Mouse (Mus musculus): ENCODE data around the gene Dcaf8. TPM values are rescaled to one million over a fixed set of nuclear protein-coding genes. Genes with fewer than 3 reads are reported as not detected.

Dcaf8 gene
- polyA plus RNA-seq, 1 experiment from 2014 or later = 76.1 TPM

GRCm38 (mm10) chr1:172140160-172140559, 7.7 kb upstream of the Dcaf8 start:
- Histone ChIP-seq H3K4me2 (ENCODE audit: low read length) (no peak overlapping the region), H3K9ac (ENCODE audit: low read length) (no peak overlapping the region), H3K36me3 (ENCODE audit: control insufficient read depth, insufficient read depth, low read length) (peaks cover 6% of the 10 kb centered on the region; the same call in 1 of the 2 replicates), H3K27me3 (replicated peaks; ENCODE audit: control insufficient read depth, insufficient read depth, low read length) (no peaks in the 10 kb centered on the region), H3K4me3 (ENCODE audit: low read depth, low read length) (no peak overlapping the region), H3K9me3 (replicated peaks; ENCODE audit: control insufficient read depth, low read length) (no peaks in the 10 kb centered on the region), H3K27ac (ENCODE audit: low read depth, low read length) (no peak overlapping the region), H3K4me1 (ENCODE audit: control insufficient read depth, insufficient read depth, low read length) (no peaks in the 10 kb centered on the region)
- no peak for ATAC-seq
- DNase-seq (ENCODE audit: low spot score) = no peak
- 72% methylated on average over 2 of the region's 2 CpGs for WGBS

- H3K27me3 ChIP-seq (replicated peaks; ENCODE audit: control insufficient read depth, insufficient read depth, low read length) = no peaks in the 10 kb centered on the region
- WGBS = 88% methylated on average over 1 of the region's 1 CpGs
- H3K4me3 ChIP-seq (ENCODE audit: low read depth, low read length) = no peak overlapping the region
- no peak for DNase-seq (ENCODE audit: low spot score)
- no peak overlapping the region for H3K4me2 ChIP-seq (ENCODE audit: low read length)
- no peak overlapping the region for H3K27ac ChIP-seq (ENCODE audit: low read depth, low read length)
- no peak overlapping the region for H3K9ac ChIP-seq (ENCODE audit: low read length)
- ATAC-seq = no peak
- no peaks in the 10 kb centered on the region for H3K4me1 ChIP-seq (ENCODE audit: control insufficient read depth, insufficient read depth, low read length)
- H3K9me3 ChIP-seq (replicated peaks; ENCODE audit: control insufficient read depth, low read length) = no peaks in the 10 kb centered on the region
- peaks cover under 1% of the 10 kb centered on the region; the same call in 1 of the 2 replicates for H3K36me3 ChIP-seq (ENCODE audit: control insufficient read depth, insufficient read depth, low read length)
Measured at GRCm38 (mm10) chr1:172140825-172141224, 7.1 kb upstream of the Dcaf8 start.

- H3K36me3 ChIP-seq (ENCODE audit: control insufficient read depth, insufficient read depth, low read length) = no peaks in the 10 kb centered on the region
- no peak overlapping the region for H3K27ac ChIP-seq (ENCODE audit: low read depth, low read length)
- DNase-seq (ENCODE audit: low spot score) (no peak), ATAC-seq (no peak)
- H3K4me2 ChIP-seq (ENCODE audit: low read length) = no peak overlapping the region
- WGBS = 83% methylated on average over 3 of the region's 3 CpGs
- H3K4me1 ChIP-seq (ENCODE audit: control insufficient read depth, insufficient read depth, low read length) = no peaks in the 10 kb centered on the region
- no peak overlapping the region for H3K4me3 ChIP-seq (ENCODE audit: low read depth, low read length)
- H3K27me3 ChIP-seq (replicated peaks; ENCODE audit: control insufficient read depth, insufficient read depth, low read length) = no peaks in the 10 kb centered on the region
- H3K9me3 ChIP-seq (replicated peaks; ENCODE audit: control insufficient read depth, low read length) = no peaks in the 10 kb centered on the region
- H3K9ac ChIP-seq (ENCODE audit: low read length) = no peak overlapping the region
Measured at GRCm38 (mm10) chr1:172141529-172141928, 6.4 kb upstream of the Dcaf8 start.

GRCm38 (mm10) chr1:172143570-172143969, 4.3 kb upstream of the Dcaf8 start:
- Histone ChIP-seq H3K9me3 (replicated peaks; ENCODE audit: control insufficient read depth, low read length) (no peaks in the 10 kb centered on the region), H3K4me1 (ENCODE audit: control insufficient read depth, insufficient read depth, low read length) (peaks cover 4% of the 10 kb centered on the region), H3K4me2 (ENCODE audit: low read length) (no peak overlapping the region), H3K9ac (ENCODE audit: low read length) (no peak overlapping the region), H3K27ac (ENCODE audit: low read depth, low read length) (no peak overlapping the region), H3K27me3 (replicated peaks; ENCODE audit: control insufficient read depth, insufficient read depth, low read length) (no peaks in the 10 kb centered on the region), H3K4me3 (ENCODE audit: low read depth, low read length) (no peak overlapping the region), H3K36me3 (ENCODE audit: control insufficient read depth, insufficient read depth, low read length) (no peaks in the 10 kb centered on the region)
- WGBS = 35% methylated on average over 1 of the region's 1 CpGs
- 0 out of 2 replicates have a peak, but pooled peaks have one; percentile 29 for ATAC-seq
- DNase-seq (ENCODE audit: low spot score) = peak; percentile 78

GRCm38 (mm10) chr1:172148279-172148954, 533 bp downstream of the Dcaf8 start:
- Histone ChIP-seq H3K27me3 (replicated peaks; ENCODE audit: control insufficient read depth, insufficient read depth, low read length) (no peaks in the 10 kb centered on the region), H3K4me3 (ENCODE audit: low read depth, low read length) (peak overlapping the region; percentile 96), H3K9me3 (replicated peaks; ENCODE audit: control insufficient read depth, low read length) (no peaks in the 10 kb centered on the region), H3K4me1 (ENCODE audit: control insufficient read depth, insufficient read depth, low read length) (peaks cover 14% of the 10 kb centered on the region), H3K27ac (ENCODE audit: low read depth, low read length) (peak overlapping the region; percentile 93), H3K9ac (ENCODE audit: low read length) (peak overlapping the region; percentile 99), H3K4me2 (ENCODE audit: low read length) (peak overlapping the region; percentile 82), H3K36me3 (ENCODE audit: control insufficient read depth, insufficient read depth, low read length) (peaks cover 29% of the 10 kb centered on the region)
- DNase-seq (ENCODE audit: low spot score) (peak; percentile 46), ATAC-seq (peak; percentile 56)
- under 1% methylated on average over 40 of the region's 40 CpGs for whole genome bisulfite sequencing

- ATAC-seq (no peak), DNase-seq (ENCODE audit: low spot score) (peak; percentile 8)
- H3K4me1 ChIP-seq (ENCODE audit: control insufficient read depth, insufficient read depth, low read length) = peaks cover 14% of the 10 kb centered on the region
- H3K4me3 ChIP-seq (ENCODE audit: low read depth, low read length) = peak overlapping the region; percentile 96
- no peaks in the 10 kb centered on the region for H3K9me3 ChIP-seq (replicated peaks; ENCODE audit: control insufficient read depth, low read length)
- H3K9ac ChIP-seq (ENCODE audit: low read length) = peak overlapping the region; percentile 99
- H3K36me3 ChIP-seq (ENCODE audit: control insufficient read depth, insufficient read depth, low read length) = peaks cover 37% of the 10 kb centered on the region
- 6% methylated on average over 19 of the region's 19 CpGs for WGBS
- H3K27ac ChIP-seq (ENCODE audit: low read depth, low read length) = peak overlapping the region; percentile 93; the same call in 1 of the 2 replicates
- no peaks in the 10 kb centered on the region for H3K27me3 ChIP-seq (replicated peaks; ENCODE audit: control insufficient read depth, insufficient read depth, low read length)
- peak overlapping the region; percentile 82 for H3K4me2 ChIP-seq (ENCODE audit: low read length)
Measured at GRCm38 (mm10) chr1:172148955-172149815, 1.3 kb downstream of the Dcaf8 start.

- peaks cover 4% of the 10 kb centered on the region for H3K4me1 ChIP-seq (ENCODE audit: control insufficient read depth, insufficient read depth, low read length)
- H3K4me2 ChIP-seq (ENCODE audit: low read length) = no peak overlapping the region
- no peaks in the 10 kb centered on the region for H3K9me3 ChIP-seq (replicated peaks; ENCODE audit: control insufficient read depth, low read length)
- ATAC-seq (no peak), DNase-seq (ENCODE audit: low spot score) (no peak)
- no peak overlapping the region for H3K9ac ChIP-seq (ENCODE audit: low read length)
- no peak overlapping the region for H3K4me3 ChIP-seq (ENCODE audit: low read depth, low read length)
- 99% methylated on average over 3 of the region's 3 CpGs for WGBS
- H3K27me3 ChIP-seq (replicated peaks; ENCODE audit: control insufficient read depth, insufficient read depth, low read length) = no peaks in the 10 kb centered on the region
- H3K36me3 ChIP-seq (ENCODE audit: control insufficient read depth, insufficient read depth, low read length) = peaks cover 58% of the 10 kb centered on the region
- no peak overlapping the region for H3K27ac ChIP-seq (ENCODE audit: low read depth, low read length)
Measured at GRCm38 (mm10) chr1:172154536-172154935, 6.7 kb downstream of the Dcaf8 start.

- H3K27ac ChIP-seq (ENCODE audit: low read depth, low read length) = no peak overlapping the region
- no peak overlapping the region for H3K9ac ChIP-seq (ENCODE audit: low read length)
- ATAC-seq (no peak), DNase-seq (ENCODE audit: low spot score) (no peak)
- H3K4me3 ChIP-seq (ENCODE audit: low read depth, low read length) = no peak overlapping the region
- peaks cover 52% of the 10 kb centered on the region for H3K36me3 ChIP-seq (ENCODE audit: control insufficient read depth, insufficient read depth, low read length)
- no peaks in the 10 kb centered on the region for H3K9me3 ChIP-seq (replicated peaks; ENCODE audit: control insufficient read depth, low read length)
- 91% methylated on average over 3 of the region's 3 CpGs for WGBS
- no peaks in the 10 kb centered on the region for H3K27me3 ChIP-seq (replicated peaks; ENCODE audit: control insufficient read depth, insufficient read depth, low read length)
- H3K4me2 ChIP-seq (ENCODE audit: low read length) = no peak overlapping the region
- H3K4me1 ChIP-seq (ENCODE audit: control insufficient read depth, insufficient read depth, low read length) = no peaks in the 10 kb centered on the region; the same call in 1 of the 2 replicates
Measured at GRCm38 (mm10) chr1:172155518-172155917, 7.6 kb downstream of the Dcaf8 start.

GRCm38 (mm10) chr1:172159970-172160369, 12.1 kb downstream of the Dcaf8 start:
- DNase-seq (ENCODE audit: low spot score) (no peak), ATAC-seq (no peak)
- Histone ChIP-seq H3K9me3 (replicated peaks; ENCODE audit: control insufficient read depth, low read length) (no peaks in the 10 kb centered on the region), H3K4me3 (ENCODE audit: low read depth, low read length) (no peak overlapping the region), H3K9ac (ENCODE audit: low read length) (no peak overlapping the region), H3K27me3 (replicated peaks; ENCODE audit: control insufficient read depth, insufficient read depth, low read length) (no peaks in the 10 kb centered on the region), H3K4me2 (ENCODE audit: low read length) (no peak overlapping the region), H3K4me1 (ENCODE audit: control insufficient read depth, insufficient read depth, low read length) (no peaks in the 10 kb centered on the region), H3K27ac (ENCODE audit: low read depth, low read length) (no peak overlapping the region), H3K36me3 (ENCODE audit: control insufficient read depth, insufficient read depth, low read length) (peaks cover 22% of the 10 kb centered on the region)
- 89% methylated on average over 4 of the region's 4 CpGs for WGBS
